Mouse (Mus musculus): ENCODE measurements around the gene Ccr4. TPM values are rescaled to one million over a fixed set of nuclear protein-coding genes. Genes with fewer than 3 reads are reported as not detected.

Ccr4 gene
- polyA plus RNA-seq, 1 experiment, result not detected

DNA sequence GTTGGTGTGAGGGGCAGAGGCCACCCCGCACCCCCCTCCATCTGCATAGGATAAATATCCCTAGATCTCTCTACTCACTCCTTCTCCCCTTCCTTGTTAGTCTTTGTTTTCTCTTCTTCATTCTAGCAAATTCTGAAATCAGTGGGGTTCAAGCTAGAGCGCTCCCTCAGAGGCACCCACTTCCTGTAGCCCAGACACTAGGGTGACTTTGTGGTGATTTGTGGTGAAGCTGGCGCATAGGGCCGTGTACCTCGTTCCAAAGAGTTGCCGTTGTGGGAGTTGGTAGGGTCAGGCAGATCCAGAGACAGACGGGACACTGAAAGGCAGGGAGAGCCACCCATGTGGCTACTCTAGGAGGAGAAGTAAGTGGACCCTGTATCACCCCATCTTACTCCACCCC is 42.1 kb downstream of the Ccr4 start:
- TF ChIP-seq CTCF (IDR thresholded peaks at IDR 0.05; ENCODE audit: extremely low read depth, insufficient read depth, low read length) (no peak), POLR2A (IDR thresholded peaks at IDR 0.05; ENCODE audit: extremely low read depth, insufficient read depth, low read length) (no peak)
- H3K4me3 ChIP-seq (ENCODE audit: insufficient read depth, low read length), result no peak overlapping the region
- no peak overlapping the region for H3K27ac ChIP-seq (ENCODE audit: insufficient read depth, low read length)
- no peaks in the 10 kb centered on the region for H3K4me1 ChIP-seq (ENCODE audit: control insufficient read depth, insufficient read depth, low read length)

DNA sequence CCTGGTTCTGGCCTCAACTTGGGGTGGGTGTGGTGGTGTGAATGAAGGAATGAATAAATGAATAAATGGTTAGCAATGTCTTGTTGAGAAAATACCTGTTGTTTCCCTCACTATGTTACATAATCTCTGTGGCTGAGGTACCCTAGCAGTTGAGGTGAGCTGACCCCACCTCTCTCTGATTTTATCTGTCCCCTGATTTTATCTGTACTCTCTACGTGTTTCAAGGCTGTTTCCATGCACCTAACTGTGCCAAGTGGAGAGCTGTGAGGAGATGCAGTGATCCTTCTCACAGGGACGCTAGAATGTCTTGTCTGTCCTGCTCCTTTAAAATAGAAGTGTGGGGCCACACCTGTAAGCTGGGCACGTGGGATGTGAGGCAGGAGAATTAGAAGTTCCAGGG is 46.3 kb downstream of the Ccr4 start:
- Histone ChIP-seq H3K4me1 (ENCODE audit: control insufficient read depth, insufficient read depth, low read length) (no peaks in the 10 kb centered on the region), H3K27ac (ENCODE audit: insufficient read depth, low read length) (no peak overlapping the region), H3K4me3 (ENCODE audit: insufficient read depth, low read length) (no peak overlapping the region)
- no peak for TF ChIP-seq CTCF (IDR thresholded peaks at IDR 0.05; ENCODE audit: extremely low read depth, insufficient read depth, low read length)
- no peak for TF ChIP-seq POLR2A (IDR thresholded peaks at IDR 0.05; ENCODE audit: extremely low read depth, insufficient read depth, low read length)

DNA sequence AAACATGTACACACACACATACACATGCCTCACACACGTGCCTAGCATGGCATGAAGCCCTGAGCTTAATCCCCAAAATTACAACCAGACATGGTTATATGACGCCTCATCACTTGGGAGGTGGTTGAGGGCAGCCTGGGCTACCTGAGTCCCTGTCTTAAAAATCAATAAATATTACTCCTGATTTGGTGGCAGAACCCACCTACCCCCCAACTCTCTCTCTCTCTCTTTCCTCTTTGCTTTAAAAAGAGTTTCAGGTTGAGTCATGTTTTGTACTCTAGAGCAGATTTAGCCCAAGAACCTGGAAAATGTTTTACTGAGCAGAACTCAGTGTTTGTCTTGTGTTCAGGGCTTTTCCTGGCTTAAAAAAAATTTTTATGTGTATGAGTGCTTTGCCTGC is 49.3 kb downstream of the Ccr4 start:
- TF ChIP-seq POLR2A (IDR thresholded peaks at IDR 0.05; ENCODE audit: extremely low read depth, insufficient read depth, low read length) (no peak), CTCF (IDR thresholded peaks at IDR 0.05; ENCODE audit: extremely low read depth, insufficient read depth, low read length) (no peak)
- Histone ChIP-seq H3K4me1 (ENCODE audit: control insufficient read depth, insufficient read depth, low read length) (no peaks in the 10 kb centered on the region), H3K27ac (ENCODE audit: insufficient read depth, low read length) (no peak overlapping the region), H3K4me3 (ENCODE audit: insufficient read depth, low read length) (no peak overlapping the region)

DNA sequence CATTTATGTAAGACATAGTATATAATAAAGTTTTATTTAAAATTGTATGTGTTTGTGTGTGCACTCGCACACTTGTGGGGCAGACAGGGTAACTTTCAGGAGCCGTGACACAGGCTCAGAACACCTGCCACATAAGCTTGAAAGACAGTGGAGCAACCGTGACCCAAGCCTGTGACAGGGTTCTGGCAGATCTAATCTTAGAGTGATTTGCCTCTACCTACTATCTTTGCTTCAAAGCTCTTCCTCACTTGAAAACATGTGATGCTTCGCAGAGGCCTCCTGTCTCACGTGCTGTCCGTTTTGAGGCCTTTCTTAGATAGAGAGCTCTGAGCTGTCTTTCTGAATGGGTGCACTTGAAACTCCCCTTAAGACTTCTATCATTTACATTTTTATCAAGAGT is 52.3 kb downstream of the Ccr4 start:
- TF ChIP-seq CTCF (IDR thresholded peaks at IDR 0.05; ENCODE audit: extremely low read depth, insufficient read depth, low read length) (no peak), POLR2A (IDR thresholded peaks at IDR 0.05; ENCODE audit: extremely low read depth, insufficient read depth, low read length) (no peak)
- Histone ChIP-seq H3K4me1 (ENCODE audit: control insufficient read depth, insufficient read depth, low read length) (no peaks in the 10 kb centered on the region), H3K4me3 (ENCODE audit: insufficient read depth, low read length) (no peak overlapping the region), H3K27ac (ENCODE audit: insufficient read depth, low read length) (no peak overlapping the region)

DNA sequence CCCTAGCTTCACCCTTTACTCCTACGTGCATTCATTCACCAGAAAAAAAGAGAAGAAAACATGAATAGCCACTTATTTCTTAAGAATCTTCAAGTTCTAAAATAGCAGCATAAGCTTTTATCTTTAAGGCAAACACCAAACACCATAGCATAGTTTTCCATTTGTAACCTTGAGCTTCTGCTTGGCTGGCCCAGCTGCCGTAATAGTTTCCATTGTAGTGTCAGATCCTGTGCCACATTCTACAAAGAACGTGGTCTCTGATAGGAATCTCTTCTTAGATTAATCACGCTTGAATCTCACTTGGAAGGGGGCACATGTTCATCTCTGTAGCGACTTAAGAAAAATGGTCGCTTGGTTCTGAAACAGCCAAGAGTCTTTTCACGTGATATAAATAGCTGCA is 53.1 kb downstream of the Ccr4 start:
- TF ChIP-seq CTCF (IDR thresholded peaks at IDR 0.05; ENCODE audit: extremely low read depth, insufficient read depth, low read length) (no peak), POLR2A (IDR thresholded peaks at IDR 0.05; ENCODE audit: extremely low read depth, insufficient read depth, low read length) (no peak)
- H3K4me1 ChIP-seq (ENCODE audit: control insufficient read depth, insufficient read depth, low read length), result no peaks in the 10 kb centered on the region
- H3K27ac ChIP-seq (ENCODE audit: insufficient read depth, low read length), result no peak overlapping the region
- no peak overlapping the region for H3K4me3 ChIP-seq (ENCODE audit: insufficient read depth, low read length)

DNA sequence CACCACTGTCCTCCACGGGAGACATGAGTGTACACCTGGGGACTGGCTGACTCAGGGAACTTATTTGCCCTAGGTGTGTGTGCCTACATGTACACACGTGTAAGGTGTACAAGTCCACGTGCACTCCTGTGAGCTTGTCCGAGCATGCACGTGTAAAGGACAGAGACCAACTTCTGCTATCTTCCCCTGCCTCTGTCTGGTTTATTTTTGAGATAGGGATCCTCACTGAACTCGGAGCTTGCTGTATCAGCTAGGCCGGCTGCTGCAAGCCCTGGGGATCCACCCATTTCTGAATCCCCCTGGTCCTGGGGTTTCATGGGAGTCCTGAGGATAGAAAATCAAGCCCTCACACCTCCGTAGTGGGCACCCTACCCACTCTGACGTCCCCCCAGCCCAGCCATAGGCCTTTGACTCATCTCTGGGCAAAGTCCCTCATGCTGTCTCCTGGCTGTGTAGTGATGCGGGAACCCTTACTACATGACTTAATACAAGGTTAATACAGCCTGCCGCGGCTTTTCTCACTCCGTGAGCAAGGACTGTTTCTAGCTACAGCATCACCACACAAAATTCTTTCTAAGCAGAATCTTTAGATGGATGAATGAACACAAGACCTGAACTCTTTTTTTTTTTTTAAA is 55.5 kb downstream of the Ccr4 start:
- Histone ChIP-seq H3K27ac (ENCODE audit: insufficient read depth, low read length) (no peak overlapping the region), H3K4me3 (ENCODE audit: insufficient read depth, low read length) (no peak overlapping the region), H3K4me1 (ENCODE audit: control insufficient read depth, insufficient read depth, low read length) (no peaks in the 10 kb centered on the region)
- TF ChIP-seq POLR2A (IDR thresholded peaks at IDR 0.05; ENCODE audit: extremely low read depth, insufficient read depth, low read length), result no peak
- no peak for TF ChIP-seq CTCF (IDR thresholded peaks at IDR 0.05; ENCODE audit: extremely low read depth, insufficient read depth, low read length)

DNA sequence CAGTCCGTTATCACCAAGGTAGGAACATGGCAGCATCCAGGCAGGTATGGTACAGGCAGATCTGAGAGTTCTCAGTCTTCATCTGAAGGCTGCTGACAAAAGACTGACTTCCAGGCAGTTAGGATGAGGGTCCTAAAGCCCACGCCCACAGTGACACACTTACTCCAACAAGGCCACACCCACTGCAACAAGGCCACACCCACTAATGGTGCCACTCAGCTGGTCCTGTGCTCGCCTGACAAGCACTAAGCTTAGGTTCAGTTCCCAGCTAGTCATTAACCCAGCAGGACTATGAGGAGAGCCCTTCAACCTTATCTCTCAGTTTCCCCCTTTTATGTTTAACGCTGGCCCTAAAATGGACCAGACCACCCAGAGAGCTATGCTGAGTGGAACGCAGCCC is 56.0 kb downstream of the Ccr4 start:
- H3K4me3 ChIP-seq (ENCODE audit: insufficient read depth, low read length), result no peak overlapping the region
- H3K4me1 ChIP-seq (ENCODE audit: control insufficient read depth, insufficient read depth, low read length), result no peaks in the 10 kb centered on the region
- TF ChIP-seq CTCF (IDR thresholded peaks at IDR 0.05; ENCODE audit: extremely low read depth, insufficient read depth, low read length) (no peak), POLR2A (IDR thresholded peaks at IDR 0.05; ENCODE audit: extremely low read depth, insufficient read depth, low read length) (no peak)
- no peak overlapping the region for H3K27ac ChIP-seq (ENCODE audit: insufficient read depth, low read length)

DNA sequence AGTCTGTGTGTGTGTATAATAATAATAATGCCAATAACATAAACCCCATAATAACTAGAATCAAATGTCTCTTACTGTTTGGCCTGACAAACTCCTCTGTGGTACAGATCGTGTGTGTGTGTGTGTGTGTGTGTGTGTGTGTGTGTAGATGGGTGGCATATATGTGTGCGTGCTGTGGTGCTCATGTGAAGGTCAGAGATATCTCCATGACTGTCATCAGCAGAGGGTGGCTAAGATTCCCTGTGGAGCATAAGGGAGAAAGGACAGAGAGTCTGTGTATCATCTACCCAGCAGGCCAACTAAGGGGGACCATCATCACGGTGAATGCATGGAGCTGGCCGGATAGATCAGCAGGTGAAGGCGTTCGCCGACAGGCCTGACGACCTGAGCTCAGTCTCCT is 57.8 kb downstream of the Ccr4 start:
- Histone ChIP-seq H3K4me1 (ENCODE audit: control insufficient read depth, insufficient read depth, low read length) (no peaks in the 10 kb centered on the region), H3K4me3 (ENCODE audit: insufficient read depth, low read length) (no peak overlapping the region), H3K27ac (ENCODE audit: insufficient read depth, low read length) (no peak overlapping the region)
- TF ChIP-seq CTCF (IDR thresholded peaks at IDR 0.05; ENCODE audit: extremely low read depth, insufficient read depth, low read length) (no peak), POLR2A (IDR thresholded peaks at IDR 0.05; ENCODE audit: extremely low read depth, insufficient read depth, low read length) (no peak)

DNA sequence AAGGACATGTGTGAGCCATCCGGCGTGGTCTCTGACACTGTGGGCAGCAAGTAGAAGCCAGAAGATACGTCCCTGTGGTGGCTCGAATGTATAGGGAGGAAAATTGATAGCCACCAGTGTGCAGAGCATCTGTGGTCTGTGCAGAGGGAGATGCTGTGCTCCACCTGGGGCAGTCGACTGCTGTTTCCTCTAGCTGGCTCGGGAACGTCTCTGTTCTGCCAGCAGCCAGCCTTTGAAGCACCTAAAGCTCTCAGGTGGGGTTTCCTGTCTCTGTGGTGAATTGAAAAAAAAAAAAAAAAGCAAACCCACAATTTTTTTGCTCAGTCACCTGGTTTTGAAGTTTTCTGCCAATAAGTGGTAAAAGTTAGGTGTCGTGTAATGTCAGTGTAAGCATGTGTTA is 61.4 kb downstream of the Ccr4 start:
- Histone ChIP-seq H3K27ac (ENCODE audit: insufficient read depth, low read length) (no peak overlapping the region), H3K4me1 (ENCODE audit: control insufficient read depth, insufficient read depth, low read length) (no peaks in the 10 kb centered on the region)

DNA sequence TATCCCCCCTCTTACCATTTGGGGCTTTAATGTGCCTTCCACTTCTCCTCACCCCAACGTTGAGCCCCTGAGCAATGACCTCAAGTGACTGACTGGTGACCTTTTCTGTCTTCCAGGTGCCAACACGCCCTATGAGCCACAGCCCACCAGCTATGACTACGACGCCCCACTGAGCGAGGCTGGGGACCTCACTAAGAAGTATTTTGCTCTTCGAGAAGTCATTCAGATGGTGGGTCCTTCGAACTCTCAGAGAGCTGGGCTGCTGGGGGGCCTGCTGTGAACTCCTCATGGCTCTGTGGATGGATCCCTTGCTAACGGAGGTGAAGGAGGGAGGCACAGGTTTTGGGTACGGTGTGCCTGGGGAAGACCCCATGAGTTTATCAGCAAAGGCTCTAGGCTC is 61.8 kb downstream of the Ccr4 start:
- H3K4me1 ChIP-seq (ENCODE audit: control insufficient read depth, insufficient read depth, low read length), result no peaks in the 10 kb centered on the region
- TF ChIP-seq CTCF (IDR thresholded peaks at IDR 0.05; ENCODE audit: extremely low read depth, insufficient read depth, low read length), result no peak
- no peak for TF ChIP-seq POLR2A (IDR thresholded peaks at IDR 0.05; ENCODE audit: extremely low read depth, insufficient read depth, low read length)
- H3K4me3 ChIP-seq (ENCODE audit: insufficient read depth, low read length), result no peak overlapping the region

More for the DNA sequence above, 61.4 kb downstream of the Ccr4 start:
- no peak overlapping the region for H3K4me3 ChIP-seq (ENCODE audit: insufficient read depth, low read length)
- no peak for TF ChIP-seq CTCF (IDR thresholded peaks at IDR 0.05; ENCODE audit: extremely low read depth, insufficient read depth, low read length)
- no peak for TF ChIP-seq POLR2A (IDR thresholded peaks at IDR 0.05; ENCODE audit: extremely low read depth, insufficient read depth, low read length)

More for the DNA sequence above, 61.8 kb downstream of the Ccr4 start:
- H3K27ac ChIP-seq (ENCODE audit: insufficient read depth, low read length), result no peak overlapping the region

Measured in cortical plate, adult 2 months (tissue).